Comparison of ENCODE assay signal across 9 mouse cellular contexts in the genomic region with DNA sequence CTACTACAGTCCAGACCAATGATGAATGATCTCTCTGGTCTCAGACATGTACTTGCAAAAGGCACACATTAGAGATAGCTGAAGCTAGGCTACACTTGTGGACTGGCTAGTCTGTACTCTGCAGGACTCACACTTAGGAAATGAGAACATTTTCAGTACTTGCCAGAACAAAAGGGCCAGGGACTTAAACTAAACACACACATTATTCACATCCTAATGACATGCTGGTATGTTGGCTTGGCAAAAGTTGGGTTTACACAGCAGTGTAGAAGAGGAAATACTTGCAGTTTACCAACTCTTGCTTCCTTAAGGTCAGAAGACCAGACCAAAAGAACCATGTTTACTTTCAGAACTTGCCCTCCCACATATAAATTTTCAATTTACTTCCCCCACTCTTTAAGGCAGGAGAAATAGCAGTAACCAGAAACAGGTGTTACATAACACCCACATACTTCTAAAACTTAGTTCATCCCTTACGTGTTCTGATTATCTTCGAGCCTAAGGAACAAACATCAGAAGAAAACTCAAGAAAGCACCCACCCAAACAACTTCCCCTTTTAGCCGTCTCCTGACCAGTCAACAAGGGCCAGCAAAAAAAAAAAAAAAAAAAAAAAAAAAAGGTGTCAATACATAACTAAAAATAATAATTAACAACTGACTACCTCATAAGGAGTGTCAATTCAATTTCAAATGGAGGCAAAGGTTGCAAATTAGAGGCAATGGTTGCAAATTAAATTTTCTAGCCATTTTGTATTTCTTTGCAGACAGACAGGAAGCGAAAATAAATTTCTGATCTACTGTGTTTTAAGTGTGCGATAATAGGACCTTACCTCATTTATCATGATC. TPM values are rescaled to one million over a fixed set of nuclear protein-coding genes. Genes with fewer than 3 reads are reported as not detected.
A peak's percentile ranks its signal among the peaks of the same experiment; 100 is the strongest.
DNase-seq lines count a peak whose midpoint lies in the region; ATAC-seq lines count a peak whose summit lies in the region.
"Had no signal": no experiment of that assay in that cellular context is flagged by ENCODE, and none has a peak within 500 bp of the region (broad histone marks: within the 10 kb centered on the region; RNA-seq: fewer than 3 reads in every experiment).

No protein-coding gene starts in this region.

- H3K4me1 ChIP-seq in heart, embryonic 13.5 days = no peaks in the 10 kb centered on the region
- no peaks in the 10 kb centered on the region; the same call in 1 of the 2 replicates for H3K4me1 ChIP-seq in neural tube, embryonic 13.5 days (replicated peaks)
- no peaks in the 10 kb centered on the region for H3K4me1 ChIP-seq in liver, embryonic 15.5 days (replicated peaks)
- no peaks in the 10 kb centered on the region for H3K4me1 ChIP-seq in hindbrain, embryonic 11.5 days (replicated peaks; ENCODE audit: control insufficient read depth, insufficient read depth, low read length)
- H3K4me1 ChIP-seq: limb, embryonic 15.5 days had no signal

- 77% methylated on average over 5 of the region's 5 CpGs for WGBS in heart, embryonic 13.5 days
- 92% methylated on average over 5 of the region's 5 CpGs for WGBS in neural tube, embryonic 13.5 days
- 41% methylated on average over 5 of the region's 5 CpGs for WGBS in liver, embryonic 15.5 days (ENCODE audit: insufficient replicate concordance)
- WGBS in hindbrain, embryonic 11.5 days = 86% methylated on average over 5 of the region's 5 CpGs

- no peak for DNase-seq in heart, adult 8-10 months (ENCODE audit: low spot score)
- no peak for DNase-seq in neural tube, embryonic 10.5 days (ENCODE audit: extremely low spot score, low spot score)
- DNase-seq in hindbrain, embryonic 11.5 days (ENCODE audit: low spot score) = no peak

- H3K27me3 ChIP-seq in heart, embryonic 13.5 days (replicated peaks) = no peaks in the 10 kb centered on the region
- H3K27me3 ChIP-seq in neural tube, embryonic 13.5 days = no peaks in the 10 kb centered on the region
- no peaks in the 10 kb centered on the region for H3K27me3 ChIP-seq in liver, embryonic 15.5 days
- no peaks in the 10 kb centered on the region for H3K27me3 ChIP-seq in hindbrain, embryonic 11.5 days (ENCODE audit: control insufficient read depth, insufficient read depth, low read length)
- H3K27me3 ChIP-seq: limb, embryonic 15.5 days had no signal

- H3K9me3 ChIP-seq in heart, embryonic 13.5 days = no peaks in the 10 kb centered on the region
- no peaks in the 10 kb centered on the region for H3K9me3 ChIP-seq in neural tube, embryonic 13.5 days
- no peaks in the 10 kb centered on the region for H3K9me3 ChIP-seq in liver, embryonic 15.5 days (replicated peaks)
- no peaks in the 10 kb centered on the region for H3K9me3 ChIP-seq in hindbrain, embryonic 11.5 days (ENCODE audit: control insufficient read depth, low read length)
- H3K9me3 ChIP-seq: limb, embryonic 15.5 days had no signal

- H3K27ac ChIP-seq in heart, embryonic 13.5 days (replicated peaks) = no peak overlapping the region
- no peak overlapping the region for H3K27ac ChIP-seq in neural tube, embryonic 13.5 days (replicated peaks)
- no peak overlapping the region for H3K27ac ChIP-seq in liver, embryonic 15.5 days (replicated peaks)
- H3K27ac ChIP-seq in hindbrain, embryonic 11.5 days (ENCODE audit: low read depth, low read length) = no peak overlapping the region
- H3K27ac ChIP-seq: limb, embryonic 15.5 days had no signal

- no peak for ATAC-seq in heart, embryonic 13.5 days (ENCODE audit: extremely low read depth, insufficient number of reproducible peaks, low FRiP score, low TSS enrichment)
- no peak for ATAC-seq in neural tube, embryonic 13.5 days (ENCODE audit: low read depth)
- ATAC-seq in liver, embryonic 15.5 days (ENCODE audit: insufficient read depth) = no peak
- ATAC-seq in megakaryocyte progenitor cell, adult 5-6 weeks (replicated peaks; ENCODE audit: poor library complexity) = no peak
- ATAC-seq in hindbrain, embryonic 11.5 days (ENCODE audit: low FRiP score) = no peak
- no peak for ATAC-seq in activated CD4-positive, CD25-positive, alpha-beta regulatory T cell, adult 4 months

- H3K4me2 ChIP-seq in heart, embryonic 13.5 days = peak overlapping the region; percentile 68
- peak overlapping the region; percentile 59; the same call in 1 of the 2 replicates for H3K4me2 ChIP-seq in neural tube, embryonic 13.5 days
- peak overlapping the region; percentile 71; the same call in 1 of the 2 replicates for H3K4me2 ChIP-seq in liver, embryonic 15.5 days
- H3K4me2 ChIP-seq in hindbrain, embryonic 11.5 days (replicated peaks; ENCODE audit: low read depth, low read length) = no peak overlapping the region

- no peak overlapping the region for H3K9ac ChIP-seq in heart, embryonic 13.5 days
- no peak overlapping the region for H3K9ac ChIP-seq in neural tube, embryonic 13.5 days
- no peak overlapping the region for H3K9ac ChIP-seq in liver, embryonic 15.5 days
- H3K9ac ChIP-seq in hindbrain, embryonic 11.5 days (ENCODE audit: low read depth, low read length) = no peak overlapping the region

- peaks cover 4% of the 10 kb centered on the region; the same call in 1 of the 2 replicates for H3K36me3 ChIP-seq in heart, embryonic 13.5 days
- no peaks in the 10 kb centered on the region for H3K36me3 ChIP-seq in neural tube, embryonic 13.5 days
- 0 out of 2 replicates have a peak, but pooled peaks cover 2% of the 10 kb centered on the region for H3K36me3 ChIP-seq in liver, embryonic 15.5 days (replicated peaks)
- H3K36me3 ChIP-seq in hindbrain, embryonic 11.5 days (ENCODE audit: control insufficient read depth, insufficient read depth, low read length) = no peaks in the 10 kb centered on the region
- H3K36me3 ChIP-seq: limb, embryonic 15.5 days had no signal

- peak overlapping the region; percentile 65 for H3K4me3 ChIP-seq in heart, embryonic 13.5 days
- no peak overlapping the region for H3K4me3 ChIP-seq in neural tube, embryonic 13.5 days
- H3K4me3 ChIP-seq in liver, embryonic 15.5 days (replicated peaks) = no peak overlapping the region; the same call in 1 of the 2 replicates
- no peak overlapping the region for H3K4me3 ChIP-seq in hindbrain, embryonic 11.5 days (ENCODE audit: low read depth, low read length)

RNA-seq across cellular contexts. Expression of a gene that starts 1.7 kb away (rescaled TPM):
- 89.9 and 96.1 TPM in 2 replicates for polyA plus RNA-seq in heart, embryonic 13.5 days (2015; fragmentation: Nextera tagmentation; extraction: Ambion mirVana)
- total RNA-seq in heart, adult 8-10 months (2022) = 10 to 100 TPM; 20.5 to 45.5 (median 27.4) TPM
- 79.9 and 92.8 TPM in 2 replicates for polyA plus RNA-seq in neural tube, embryonic 13.5 days (2015; fragmentation: Nextera tagmentation; extraction: Ambion mirVana)
- 101 and 104 TPM in 2 replicates for polyA plus RNA-seq in liver, embryonic 15.5 days (2015; fragmentation: Nextera tagmentation; extraction: Ambion mirVana)
- total RNA-seq in megakaryocyte progenitor cell, adult 5-6 weeks (2015) = 196 and 241 TPM in 2 replicates
- total RNA-seq in megakaryocyte progenitor cell, adult 5-6 weeks (2017) = 213 and 249 TPM in 2 replicates
- 84.2 and 87.3 TPM in 2 replicates for polyA plus RNA-seq in hindbrain, embryonic 11.5 days (2014; fragmentation: Nextera tagmentation; extraction: Ambion mirVana)
- polyA plus RNA-seq in activated CD4-positive, CD25-positive, alpha-beta regulatory T cell, adult 4 months (2017; shearing (Covaris generic)) = 100 to 1,000 TPM; 467 to 490 TPM

RNA-seq across cellular contexts. Expression of a gene that starts 47.7 kb away (rescaled TPM):
- 35.0 and 36.8 TPM in 2 replicates for polyA plus RNA-seq in heart, embryonic 13.5 days (2015; fragmentation: Nextera tagmentation; extraction: Ambion mirVana)
- 10 to 100 TPM; 21.6 to 26.9 (median 24.6) TPM for total RNA-seq in heart, adult 8-10 months (2022)
- polyA plus RNA-seq in neural tube, embryonic 13.5 days (2015; fragmentation: Nextera tagmentation; extraction: Ambion mirVana) = 42.2 and 46.0 TPM in 2 replicates
- polyA plus RNA-seq in liver, embryonic 15.5 days (2015; fragmentation: Nextera tagmentation; extraction: Ambion mirVana) = 10.9 and 12.0 TPM in 2 replicates
- total RNA-seq in megakaryocyte progenitor cell, adult 5-6 weeks (2015) = 77.3 and 77.9 TPM in 2 replicates
- 64.3 and 72.8 TPM in 2 replicates for total RNA-seq in megakaryocyte progenitor cell, adult 5-6 weeks (2017)
- polyA plus RNA-seq in hindbrain, embryonic 11.5 days (2014; fragmentation: Nextera tagmentation; extraction: Ambion mirVana) = 28.1 and 29.7 TPM in 2 replicates
- polyA plus RNA-seq in activated CD4-positive, CD25-positive, alpha-beta regulatory T cell, adult 4 months (2017; shearing (Covaris generic)) = 100 to 1,000 TPM; 113 to 123 TPM
